In genomic region chr3:132981968-132982367, GRCm38 (mm10) we compare ENCODE assay signal across 28 mouse cellular contexts.
"Had no signal": no experiment of that assay in that cellular context is flagged by ENCODE, and none has a peak within 500 bp of the region (broad histone marks: within the 10 kb centered on the region; RNA-seq: fewer than 3 reads in every experiment).

No protein-coding gene starts in this region.

- H3K9ac ChIP-seq: heart, embryonic 13.5 days; heart, embryonic 15.5 days; hindbrain, embryonic 12.5 days; hindbrain, embryonic 13.5 days; hindbrain, embryonic 14.5 days; hindbrain, embryonic 15.5 days; intestine, embryonic 15.5 days; kidney, embryonic 15.5 days had no signal

- ATAC-seq: hindbrain, embryonic 16.5 days; hindbrain, postnatal 0 days; inflammation-experienced regulatory T-cells, adult 6 months; intestine, embryonic 15.5 days; intestine, postnatal 0 days had no signal

- DNase-seq: heart, postnatal 36 days; kidney, adult 11 months; kidney, adult 18-20 months; kidney, adult 2 months; kidney, adult 8-10 months; kidney, adult 9 months; kidney, postnatal 14 days; kidney, postnatal 25 days; kidney, postnatal 36 days; kidney, postnatal 4 days; layer of hippocampus, adult 9-11 months; layer of hippocampus, postnatal 36 days had no signal

- H3K4me3 ChIP-seq: heart, embryonic 13.5 days; heart, embryonic 15.5 days; hindbrain, embryonic 10.5 days; hindbrain, embryonic 12.5 days; hindbrain, embryonic 13.5 days; hindbrain, embryonic 15.5 days; intestine, embryonic 15.5 days; kidney, embryonic 15.5 days; layer of hippocampus, adult 2 months; left cerebral cortex, adult 2 months had no signal

- H3K27ac ChIP-seq: heart, embryonic 13.5 days; heart, embryonic 15.5 days; hindbrain, embryonic 10.5 days; hindbrain, embryonic 12.5 days; hindbrain, embryonic 13.5 days; hindbrain, embryonic 14.5 days; hindbrain, embryonic 15.5 days; hindbrain, postnatal 0 days; intestine, embryonic 15.5 days; kidney, embryonic 15.5 days; kidney, postnatal 0 days; layer of hippocampus, adult 2 months; left cerebral cortex, adult 2 months had no signal

- H3K27me3 ChIP-seq: heart, embryonic 13.5 days; heart, embryonic 15.5 days; hindbrain, embryonic 12.5 days; hindbrain, embryonic 13.5 days; hindbrain, embryonic 15.5 days; intestine, embryonic 15.5 days; kidney, embryonic 15.5 days had no signal

- H3K36me3 ChIP-seq: hindbrain, embryonic 15.5 days had no signal

- H3K4me2 ChIP-seq: heart, embryonic 13.5 days; heart, embryonic 15.5 days; hindbrain, embryonic 12.5 days; hindbrain, embryonic 13.5 days; hindbrain, embryonic 14.5 days; hindbrain, embryonic 15.5 days; intestine, embryonic 15.5 days; kidney, embryonic 15.5 days had no signal

- H3K9me3 ChIP-seq: heart, embryonic 13.5 days; heart, embryonic 15.5 days; hindbrain, embryonic 10.5 days; hindbrain, embryonic 12.5 days; hindbrain, embryonic 15.5 days; intestine, embryonic 15.5 days; kidney, embryonic 15.5 days had no signal

- H3K4me1 ChIP-seq: hindbrain, embryonic 10.5 days; hindbrain, embryonic 12.5 days; hindbrain, embryonic 13.5 days had no signal
